Mouse (Mus musculus) cortical plate, adult 2 months (tissue): ENCODE measurements around the gene Ints1.

Experiments
- CTCF ChIP-seq: fragments of 200-500 bp; IDR thresholded peaks from 2 replicates; pipeline ENCODE4 v1.5.1; 2011; ENCODE audit warnings: mild to moderate bottlenecking, control low read depth, low read length; ENCODE audit not compliant: insufficient read depth; ENCODE audit errors: extremely low read depth
- POLR2A ChIP-seq: fragments of 200-500 bp; IDR thresholded peaks from 2 replicates; pipeline ENCODE4 v1.6.1; 2011; ENCODE audit warnings: mild to moderate bottlenecking, low read length, control low read depth; ENCODE audit not compliant: insufficient read depth; ENCODE audit errors: extremely low read depth

DNA sequence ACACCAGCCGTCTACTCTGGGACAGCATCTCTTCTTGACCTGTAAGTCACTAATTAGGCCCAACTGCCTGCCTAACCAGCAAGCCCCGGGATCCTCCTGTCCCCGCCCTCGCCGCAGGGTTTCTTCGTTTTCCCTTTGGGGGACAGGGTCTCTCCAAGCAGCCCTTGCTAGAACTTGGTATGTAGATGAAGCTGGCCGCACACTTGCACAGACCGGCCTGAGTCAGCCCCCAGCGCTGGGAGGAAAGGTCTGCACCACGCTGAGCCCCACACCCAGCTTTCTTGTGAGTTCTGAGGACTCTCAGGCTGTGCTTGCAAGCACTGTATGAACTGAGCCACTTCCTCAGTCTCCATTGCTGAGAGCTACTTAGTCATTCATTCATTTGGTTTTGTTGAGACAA is 49.1 kb upstream of the Ints1 start:
- TF ChIP-seq POLR2A (no peak), CTCF (no peak)
